Mouse (Mus musculus): ENCODE results near the gene C1s2.
"Not testable (repeated sequence)": the region's sequence is repeated elsewhere in the genome, so short reads cannot be mapped to it uniquely, and the experiment has no call there.

C1s2 gene

GRCm38 (mm10) chr6:124636858-124637460 lies 1.1 kb upstream of the C1s2 start:
- DNase-seq: not testable (repeated sequence)

- DNase-seq: no peak
Observed at GRCm38 (mm10) chr6:124630763-124631162, 5.1 kb downstream of the C1s2 start.

GRCm38 (mm10) chr6:124626184-124626583 lies 9.7 kb downstream of the C1s2 start:
- DNase-seq: not testable (repeated sequence)

- no peak for DNase-seq
Observed at GRCm38 (mm10) chr6:124625612-124626011, 10.3 kb downstream of the C1s2 start.

- no peak for DNase-seq
Observed at GRCm38 (mm10) chr6:124602031-124602430, 33.9 kb downstream of the C1s2 start.

- DNase-seq: no peak
Observed at GRCm38 (mm10) chr6:124593121-124593520, 42.8 kb downstream of the C1s2 start.

- peak; percentile 9 to 32 for DNase-seq
Observed at GRCm38 (mm10) chr6:124592186-124592700, 43.6 kb downstream of the C1s2 start.

GRCm38 (mm10) chr6:124588771-124589170 lies 47.1 kb downstream of the C1s2 start:
- DNase-seq: no peak

GRCm38 (mm10) chr6:124586266-124586665 lies 49.6 kb downstream of the C1s2 start:
- DNase-seq: no peak

- DNase-seq: no peak
Observed at GRCm38 (mm10) chr6:124585761-124586160, 50.1 kb downstream of the C1s2 start.

- DNase-seq: no peak
Observed at GRCm38 (mm10) chr6:124584935-124585334, 51.0 kb downstream of the C1s2 start.

GRCm38 (mm10) chr6:124582231-124582630 lies 53.7 kb downstream of the C1s2 start:
- no peak for DNase-seq

GRCm38 (mm10) chr6:124580155-124580554 lies 55.7 kb downstream of the C1s2 start:
- peak in 1 of 2 experiments; percentile 6 for DNase-seq

- not testable (repeated sequence) for DNase-seq
Observed at GRCm38 (mm10) chr6:124575155-124575678, 60.7 kb downstream of the C1s2 start.

All from cerebellum, postnatal 36 days (tissue).